Mouse (Mus musculus) urinary bladder, adult 2 months (tissue): ENCODE results near the gene Adcy4. TPM values are rescaled to one million over a fixed set of nuclear protein-coding genes. Genes with fewer than 3 reads are reported as not detected.

Experiments used
- DNase-seq: peaks from one replicate; pipeline ENCODE4 v3.0.0; 2022; ENCODE audit warnings: low spot score
- polyA plus RNA-seq: library from polyadenylated mRNA; depleted of rRNA; stranded (reverse); fragments of >200 nt; gene quantifications from 2 replicates; pipeline ENCODE4 v1.2.3, GENCODE M21; 2012

The Adcy4 gene
- polyA plus RNA-seq, 1 experiment, result 7.2 TPM

DNA sequence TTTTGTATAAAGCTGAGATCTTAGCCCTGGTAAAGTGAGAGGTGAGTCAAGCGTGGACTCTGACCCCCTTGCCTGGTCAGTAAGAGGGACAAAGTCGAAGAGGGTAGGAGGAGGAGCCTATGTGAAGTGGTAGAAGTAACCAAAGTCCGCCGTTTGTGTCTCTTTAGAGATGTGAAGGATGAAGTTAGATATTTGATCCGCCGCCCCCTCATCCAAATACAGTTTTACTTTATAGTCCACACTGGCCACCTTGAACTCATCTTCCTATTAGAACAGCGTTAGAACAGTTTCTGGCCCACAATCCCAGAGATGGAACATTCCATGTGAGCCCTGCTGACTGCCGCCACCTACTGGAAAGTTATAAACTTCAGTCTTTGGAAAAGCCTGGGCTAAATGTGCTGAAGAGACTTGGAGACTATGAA is 25.5 kb downstream of the Adcy4 start, which contains the start of gene Cideb:
Gene Cideb (minus strand): TSS at position 96 of the 422 bp plus-strand sequence.
- no peak for DNase-seq

DNA sequence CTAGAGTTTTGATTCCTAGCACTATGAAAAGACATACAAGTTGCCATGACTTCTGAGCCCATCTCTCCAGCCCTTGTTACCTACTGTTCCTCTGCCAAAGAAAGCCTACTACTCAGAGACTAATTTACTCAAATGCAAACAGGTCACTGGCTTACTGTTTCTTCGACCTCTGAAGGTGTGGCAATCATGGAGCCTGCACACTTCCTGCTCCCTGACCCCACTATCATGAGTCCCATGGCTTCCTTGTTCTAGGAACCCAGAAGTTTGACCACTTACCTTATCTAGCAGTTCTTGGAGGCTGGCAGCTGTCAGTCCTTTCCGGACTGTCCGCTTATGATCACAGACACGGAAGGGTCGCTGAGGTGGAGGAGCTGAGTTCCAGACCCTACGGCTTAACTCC is 26.3 kb downstream of the Adcy4 start:
- no peak for DNase-seq

DNA sequence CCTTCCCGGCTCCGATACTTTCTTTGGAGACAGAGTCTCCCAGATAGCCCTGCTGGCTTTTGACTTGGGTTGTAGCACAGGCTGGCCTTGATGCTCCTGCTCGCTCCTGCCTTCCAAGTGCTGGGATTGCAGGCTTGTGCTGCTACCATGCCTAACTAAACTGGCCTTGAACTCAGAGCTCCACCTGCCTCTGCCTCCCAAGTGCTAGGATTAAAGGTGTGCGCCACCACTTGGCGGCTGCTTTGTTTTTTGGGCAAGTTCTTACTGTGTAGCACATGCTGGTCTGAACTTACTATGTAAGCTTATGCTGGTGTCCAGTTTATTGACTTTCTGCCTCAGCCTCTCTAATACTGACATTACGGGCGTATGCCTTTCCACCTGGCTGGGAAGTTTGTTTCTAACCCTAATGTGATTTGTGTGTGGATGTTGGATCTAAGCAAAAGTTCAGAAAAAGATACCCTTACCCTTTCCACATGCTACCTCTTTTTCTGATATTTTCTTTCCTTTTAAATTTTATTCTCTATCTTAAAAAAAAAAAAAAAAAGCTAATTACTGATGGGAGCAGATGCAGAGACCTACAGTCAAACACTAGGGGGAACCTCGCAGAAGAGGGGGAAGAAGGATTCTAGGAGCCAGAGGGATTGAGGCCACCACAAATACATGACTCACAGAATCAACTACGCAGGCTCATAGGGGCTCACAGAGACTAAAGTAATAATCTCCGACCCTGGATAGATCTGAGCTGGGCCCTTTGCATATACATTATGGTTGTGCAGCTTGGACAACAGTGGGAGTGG is 36.6 kb downstream of the Adcy4 start:
- no peak for DNase-seq

DNA sequence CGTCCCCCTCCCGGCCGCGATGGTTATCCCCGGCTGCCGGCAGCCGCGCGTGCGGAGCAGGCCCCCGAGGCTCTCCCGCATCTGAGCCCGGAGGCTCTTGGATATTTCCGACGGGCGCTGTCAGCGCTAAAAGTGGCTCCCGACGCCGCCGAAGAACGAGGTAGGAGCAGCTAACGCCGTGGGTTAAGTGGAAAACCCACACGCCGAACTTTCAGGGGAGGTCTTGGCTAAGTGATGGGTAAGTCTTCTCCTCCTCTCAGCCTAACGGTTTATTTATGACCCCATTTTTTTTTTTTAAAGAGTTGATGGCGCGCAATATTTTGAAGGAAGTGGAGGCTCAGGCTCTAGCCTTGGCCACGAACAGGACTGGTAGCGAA is 38.0 kb downstream of the Adcy4 start:
- no peak for DNase-seq

DNA sequence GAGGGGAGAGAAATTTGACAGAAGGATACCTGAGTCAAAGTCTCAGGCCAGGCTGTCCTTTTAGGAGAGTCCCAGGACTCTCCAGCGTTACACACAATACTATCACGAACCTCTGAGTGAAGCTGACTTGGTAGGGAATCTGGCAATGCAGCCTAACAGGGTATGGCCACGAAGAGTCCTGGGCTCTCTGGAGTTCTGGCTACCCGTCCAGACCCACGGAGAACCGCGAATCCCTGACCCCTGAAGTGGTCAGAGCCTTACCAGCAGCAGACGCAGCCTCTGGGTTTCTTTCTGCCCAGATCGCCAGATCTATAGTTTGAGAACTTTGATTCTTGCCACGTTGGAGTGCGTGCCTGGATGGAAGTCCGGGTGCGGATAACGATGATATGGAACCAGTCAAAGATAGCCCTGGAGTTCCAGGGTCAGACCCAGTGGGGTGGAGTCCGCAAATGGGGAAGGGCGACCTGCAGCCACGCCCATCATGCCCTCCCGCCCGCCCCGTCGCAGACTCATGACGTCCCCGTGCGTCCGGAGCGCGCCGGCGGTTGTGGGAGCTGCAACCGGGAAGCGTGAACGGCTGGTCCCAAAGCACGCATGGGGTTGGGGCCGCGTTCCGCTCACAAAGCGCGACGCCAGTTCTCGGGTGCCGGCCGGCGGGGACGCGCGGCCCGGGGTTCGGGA is 38.6 kb downstream of the Adcy4 start, which contains the start of the genes Dhrs1 and Nop9:
Gene Dhrs1 (minus strand): TSS at position 511 of the 681 bp plus-strand sequence.
Gene Nop9 (plus strand): TSS at position 514 of the 681 bp plus-strand sequence.
- DNase-seq, result peak; percentile 78

DNA sequence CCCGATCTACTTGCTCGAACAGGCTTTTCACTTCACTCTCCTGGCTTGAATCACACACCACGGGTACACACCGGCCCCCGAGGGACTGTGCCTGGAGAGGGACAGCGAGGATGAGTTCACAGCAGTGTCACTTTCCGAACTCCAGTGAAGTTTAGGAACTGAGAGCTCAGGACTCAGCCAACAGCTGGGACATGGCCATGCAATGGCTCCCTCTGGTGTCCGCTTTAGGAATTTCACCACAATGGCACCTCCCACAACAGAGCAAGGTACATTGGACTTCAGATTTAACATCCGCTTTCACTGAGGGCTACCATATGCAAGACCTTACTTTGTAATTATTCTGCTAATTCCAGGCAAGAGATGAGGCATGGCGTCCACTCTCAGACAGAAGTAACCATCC is 40.2 kb downstream of the Adcy4 start:
- DNase-seq, result peak; percentile 65

DNA sequence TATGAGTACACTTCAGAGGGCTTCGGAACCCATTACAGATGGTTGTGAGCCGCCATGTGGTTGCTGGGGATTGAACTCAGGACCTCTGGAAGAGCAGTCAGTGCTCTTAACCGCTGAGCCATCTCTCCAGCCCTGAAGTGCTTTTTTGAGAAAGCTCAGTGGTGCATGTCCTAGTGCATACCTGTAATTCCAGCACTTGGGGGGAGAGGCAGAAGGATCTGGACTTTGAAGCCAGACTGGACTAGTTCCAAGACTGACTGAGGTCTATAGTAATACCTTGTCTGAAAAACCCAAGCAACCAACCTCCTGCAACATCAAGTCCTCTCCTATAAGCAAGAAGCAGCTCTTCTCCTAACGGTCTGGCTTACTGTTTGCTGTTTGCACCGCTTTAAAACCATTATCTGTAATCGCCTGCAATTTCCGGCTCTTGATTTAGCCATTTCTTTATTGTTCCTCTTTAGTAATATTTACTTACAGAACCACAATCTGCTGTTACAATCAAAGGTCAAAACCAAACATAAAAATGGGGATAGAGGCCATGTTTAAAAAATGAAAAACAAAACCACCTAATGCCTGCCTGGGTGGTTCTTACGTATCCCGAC is 46.7 kb downstream of the Adcy4 start:
- no peak for DNase-seq

DNA sequence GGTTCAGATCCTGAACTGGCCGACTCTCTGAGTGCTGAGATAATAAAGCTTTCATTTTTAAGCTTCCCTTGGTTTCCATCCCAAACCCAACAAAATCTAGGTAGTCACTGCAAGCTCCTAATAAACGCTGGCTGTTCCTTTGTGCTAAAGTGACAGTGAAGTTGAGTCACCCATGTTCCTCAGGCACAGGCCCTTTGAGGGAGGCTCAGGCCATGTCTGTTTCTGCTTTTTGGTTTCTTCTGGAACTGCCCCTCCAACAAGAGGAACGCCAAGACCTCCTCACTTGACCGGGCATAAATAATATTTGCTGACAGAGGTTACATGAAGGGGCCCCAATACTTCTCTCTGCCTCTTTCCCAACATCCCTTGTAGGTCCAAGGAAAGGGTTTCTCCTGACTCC is 48.1 kb downstream of the Adcy4 start:
- no peak for DNase-seq

DNA sequence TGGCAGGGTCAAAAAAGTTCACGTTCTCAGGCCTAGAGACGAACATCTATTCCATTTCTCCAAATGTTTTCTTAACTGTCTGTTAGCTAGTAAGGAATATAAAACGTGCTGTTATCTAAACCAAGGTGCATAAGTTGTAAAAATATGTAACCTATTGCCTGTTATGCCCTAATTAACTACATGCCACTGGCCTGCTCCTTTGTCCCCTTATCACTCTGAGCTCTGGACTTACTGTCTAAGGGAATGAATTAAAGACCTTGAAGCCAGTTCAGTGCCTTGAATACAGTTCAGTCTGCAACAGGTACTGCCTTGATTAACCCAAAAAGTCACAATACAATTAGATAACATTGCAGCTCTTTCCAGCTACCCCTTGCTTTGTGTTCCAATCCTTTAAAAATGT is 48.6 kb downstream of the Adcy4 start:
- no peak for DNase-seq

DNA sequence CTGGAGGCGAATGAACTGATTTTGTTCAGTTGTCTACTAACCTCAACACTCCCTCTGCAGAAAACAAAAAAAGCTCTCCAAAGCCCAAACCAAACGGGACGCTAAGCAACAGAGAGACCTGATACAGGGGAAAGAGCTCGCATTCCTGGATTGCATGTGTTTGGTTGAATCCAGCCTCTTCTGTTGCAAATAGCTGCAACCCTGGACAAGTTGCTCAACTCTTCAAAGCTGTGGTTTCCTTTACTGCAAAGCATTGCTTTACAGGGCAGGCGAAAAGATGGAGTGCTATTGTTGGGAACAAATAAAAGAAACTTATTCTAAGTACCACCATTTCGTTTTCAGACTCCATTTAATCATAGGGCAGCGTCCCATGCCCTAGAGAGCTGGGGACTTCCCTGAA is 49.0 kb downstream of the Adcy4 start:
- DNase-seq, result no peak

DNA sequence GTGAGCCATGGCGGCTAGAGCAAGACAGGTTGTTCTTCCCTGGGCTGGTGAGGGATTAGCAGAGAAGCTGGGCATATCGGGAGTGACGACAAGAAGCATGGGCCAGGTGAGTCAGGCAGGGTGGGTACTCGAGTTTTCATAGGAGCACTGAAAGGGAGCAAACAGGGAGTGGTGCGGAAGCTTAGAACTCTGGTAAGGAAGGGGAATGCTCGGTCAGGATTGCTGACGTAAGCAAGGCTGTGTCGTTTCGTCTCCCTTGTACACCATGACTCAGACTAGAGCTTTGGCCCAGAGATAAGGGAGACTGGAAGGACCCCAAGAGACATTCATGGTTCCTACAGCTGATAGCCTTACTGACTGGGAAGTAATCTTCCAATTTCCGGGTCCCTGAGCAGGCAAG is 50.0 kb downstream of the Adcy4 start:
- DNase-seq, result no peak

DNA sequence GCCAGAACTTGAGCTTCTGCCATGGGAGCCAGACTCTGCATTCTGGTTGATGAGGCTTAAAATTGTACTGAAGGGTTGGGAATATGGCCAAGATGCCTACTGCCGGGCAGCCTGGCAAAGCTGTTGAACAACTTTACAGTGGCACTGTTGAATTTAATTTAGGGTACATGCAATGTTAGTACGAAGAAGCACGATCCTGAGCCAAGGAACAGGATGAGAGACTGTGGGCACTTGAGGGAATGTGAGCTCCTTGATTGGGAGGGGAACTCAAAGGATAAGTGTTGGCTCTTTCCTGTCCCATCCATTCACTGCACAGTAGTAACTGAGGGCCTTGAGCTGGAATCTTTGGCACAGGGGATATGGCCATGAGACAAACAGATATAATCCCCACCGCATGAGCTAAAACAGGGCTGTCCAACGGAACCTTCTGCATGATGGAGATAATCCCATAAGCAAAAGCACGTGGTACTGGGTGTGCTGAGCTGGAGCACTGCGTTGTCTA is 53.3 kb downstream of the Adcy4 start:
- no peak for DNase-seq

DNA sequence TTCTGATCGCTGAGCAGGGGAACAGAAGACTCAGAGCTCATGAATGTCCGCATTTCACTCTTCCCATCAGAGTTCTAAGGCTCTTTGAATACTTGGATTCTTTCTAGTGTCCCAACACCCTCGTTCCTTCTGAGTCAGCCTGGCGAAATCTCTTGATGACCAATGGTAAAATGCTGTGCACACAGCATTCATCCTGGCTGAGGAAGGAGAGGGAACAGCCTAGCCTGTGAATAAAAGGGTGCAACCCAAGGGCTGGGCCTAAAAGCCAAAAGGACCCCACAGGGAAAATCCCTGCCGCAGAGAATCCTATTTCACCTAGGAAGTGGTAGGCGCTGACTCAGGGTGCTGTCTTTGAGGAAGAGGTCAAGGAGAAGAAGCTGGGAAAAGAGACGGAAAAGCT is 53.8 kb downstream of the Adcy4 start:
- no peak for DNase-seq

DNA sequence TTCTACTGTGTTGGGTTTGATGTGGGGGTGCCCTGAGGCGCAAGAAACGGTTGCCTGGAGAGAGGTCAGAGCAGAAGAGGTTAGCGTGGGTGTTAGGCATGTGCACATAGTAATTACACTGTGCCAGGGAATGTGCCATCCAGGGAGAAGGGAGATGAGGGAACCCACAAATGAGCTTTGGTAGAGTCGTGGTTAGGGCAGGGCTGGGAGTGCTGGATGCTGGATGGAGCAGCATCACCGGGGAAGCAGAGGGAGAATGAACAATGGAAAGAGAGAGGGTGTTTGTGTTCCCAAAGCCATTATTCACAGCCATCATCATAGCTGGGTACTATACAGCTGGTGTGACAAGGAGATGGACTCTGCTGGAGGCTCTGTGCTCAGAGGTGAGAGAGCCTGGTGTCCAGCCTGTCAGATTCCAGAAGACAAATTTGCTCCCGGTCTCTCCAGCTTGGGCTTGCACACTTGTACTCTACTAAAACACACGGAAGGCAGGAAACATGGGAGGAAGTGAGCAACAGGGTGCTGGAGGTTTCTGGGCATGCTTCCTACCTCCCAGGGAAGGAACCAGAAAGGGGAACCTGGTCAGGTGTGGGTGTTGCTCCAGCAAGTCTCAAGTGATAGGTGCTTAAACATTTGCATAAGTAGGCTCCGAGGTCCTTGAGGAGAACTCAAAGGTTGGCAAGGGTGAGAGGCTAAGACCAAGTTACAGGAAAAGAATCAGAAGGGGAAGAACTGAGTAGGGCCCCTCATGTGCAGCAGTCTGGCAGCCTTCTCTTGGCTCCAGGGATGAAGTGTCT is 55.8 kb downstream of the Adcy4 start:
- no peak for DNase-seq

DNA sequence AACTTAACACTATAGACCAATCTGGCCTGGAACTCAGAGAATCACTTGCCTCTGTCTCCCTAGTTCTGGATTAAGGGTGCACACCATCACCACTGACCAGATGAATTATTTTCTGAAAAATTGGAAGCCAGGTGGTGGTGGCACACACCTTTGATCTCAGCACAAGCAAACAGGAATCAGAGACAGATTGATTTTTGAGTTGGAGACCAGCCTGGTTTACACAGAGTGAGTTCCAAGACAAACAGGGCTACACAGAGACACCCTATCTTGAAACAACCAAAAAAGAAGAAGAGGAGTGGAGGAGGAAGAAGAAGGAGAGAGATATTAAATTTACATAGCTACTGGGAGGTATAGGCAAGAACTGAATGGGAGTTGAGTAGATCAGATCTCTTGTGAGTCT is 57.6 kb downstream of the Adcy4 start:
- no peak for DNase-seq

DNA sequence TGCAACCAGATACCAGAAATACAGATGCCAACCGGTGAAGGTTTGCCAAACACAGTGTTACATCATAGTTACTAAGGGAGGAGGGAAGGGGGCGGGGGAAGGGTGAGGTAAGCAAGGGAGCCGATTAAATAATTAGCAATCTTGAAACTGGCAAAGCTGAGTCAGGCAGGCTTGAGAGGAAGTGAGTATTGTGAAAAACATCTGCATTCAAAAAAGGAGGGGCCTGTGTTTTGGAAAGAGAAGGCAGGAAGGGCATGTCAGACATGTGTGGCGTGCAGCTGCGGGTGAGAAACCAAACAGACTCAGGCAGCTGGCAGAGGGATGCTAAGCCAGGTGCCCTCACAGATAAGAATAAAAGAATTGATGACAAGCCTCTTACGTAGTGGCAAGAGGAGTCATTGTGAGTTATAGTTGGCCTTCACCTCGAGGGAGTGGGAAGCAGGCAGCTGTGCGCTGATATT is 59.5 kb downstream of the Adcy4 start:
- no peak for DNase-seq

DNA sequence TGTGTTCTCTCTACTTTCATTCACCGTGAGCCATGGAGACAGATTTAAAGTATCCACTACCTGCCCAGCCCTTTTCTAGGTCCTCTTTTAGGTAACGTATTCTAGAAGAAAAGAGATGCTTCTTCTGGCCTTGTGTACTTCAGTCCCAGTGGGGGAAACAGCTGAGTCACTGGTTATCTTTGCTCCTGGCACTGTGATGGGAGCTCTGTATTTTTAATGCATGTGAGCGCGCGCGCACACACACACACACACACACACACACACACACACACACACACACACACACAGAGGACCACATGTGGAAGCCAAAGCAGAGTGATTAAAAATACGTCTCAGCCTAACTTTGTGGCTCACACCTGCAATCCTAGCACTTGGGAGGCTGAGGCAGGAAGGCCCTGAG is 60.5 kb downstream of the Adcy4 start:
- no peak for DNase-seq

DNA sequence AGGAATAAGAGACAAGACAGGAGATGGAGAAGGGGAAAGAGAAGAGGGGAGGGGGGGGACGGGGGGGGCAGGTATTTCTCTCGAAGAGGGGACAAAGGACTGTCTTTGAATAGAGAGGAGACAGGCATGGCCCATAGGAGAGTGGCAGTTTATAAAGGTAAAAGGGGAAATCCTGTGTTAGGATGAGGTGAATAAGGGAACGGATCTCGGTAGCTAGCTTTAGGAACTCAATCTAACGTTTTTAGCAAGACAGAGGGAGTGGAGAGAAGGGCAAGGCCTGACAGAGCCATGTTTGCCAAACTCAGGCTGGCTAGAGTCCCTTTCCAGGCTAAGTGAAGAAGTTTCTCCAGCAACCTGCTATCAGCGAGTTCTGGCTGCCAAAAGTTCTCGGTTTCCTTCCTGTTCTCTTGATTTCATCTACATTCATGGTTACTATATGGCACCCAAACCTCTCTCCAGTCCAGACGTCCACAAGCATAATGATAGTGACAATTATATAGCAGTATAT is 61.4 kb downstream of the Adcy4 start:
- DNase-seq, result no peak

DNA sequence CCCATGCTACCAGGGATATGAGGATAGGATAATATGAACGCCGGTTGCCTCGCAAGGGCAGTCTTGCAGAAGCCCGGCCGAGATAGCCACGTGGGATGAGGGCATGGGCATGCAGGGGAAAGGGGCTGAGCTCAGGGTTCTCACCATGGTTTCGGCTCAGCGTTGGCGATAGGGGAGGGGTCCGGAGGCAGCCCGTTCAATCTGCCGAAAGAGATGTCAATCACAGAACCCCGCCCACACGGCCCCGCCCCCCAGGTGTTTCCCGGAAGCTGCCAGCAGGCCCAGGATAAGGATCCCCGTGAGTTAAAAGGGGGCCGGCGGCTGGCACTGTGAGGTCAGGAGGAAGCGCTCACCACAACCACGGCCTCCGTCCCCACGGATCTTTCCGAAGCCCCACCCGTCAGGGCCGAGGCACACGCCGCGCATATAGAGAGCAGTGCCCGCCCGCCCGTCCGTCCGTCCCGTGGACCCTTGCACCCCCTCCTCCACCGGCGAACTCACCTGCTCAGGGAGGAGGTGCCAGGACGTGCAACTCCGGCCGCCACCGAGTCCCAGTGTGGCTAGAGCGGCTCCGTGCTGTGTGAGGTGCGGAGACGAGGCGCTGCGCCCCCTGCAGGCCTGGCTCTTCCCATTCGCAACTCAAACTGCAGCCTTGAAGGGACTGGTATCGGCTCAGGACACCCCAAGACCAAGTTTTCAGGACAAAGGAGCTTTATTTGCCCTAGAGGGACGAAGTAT is 62.0 kb downstream of the Adcy4 start, which contains the start of gene Rabggta:
Gene Rabggta (minus strand): TSS at position 564 of the 738 bp plus-strand sequence.
- peak; percentile 82 for DNase-seq

DNA sequence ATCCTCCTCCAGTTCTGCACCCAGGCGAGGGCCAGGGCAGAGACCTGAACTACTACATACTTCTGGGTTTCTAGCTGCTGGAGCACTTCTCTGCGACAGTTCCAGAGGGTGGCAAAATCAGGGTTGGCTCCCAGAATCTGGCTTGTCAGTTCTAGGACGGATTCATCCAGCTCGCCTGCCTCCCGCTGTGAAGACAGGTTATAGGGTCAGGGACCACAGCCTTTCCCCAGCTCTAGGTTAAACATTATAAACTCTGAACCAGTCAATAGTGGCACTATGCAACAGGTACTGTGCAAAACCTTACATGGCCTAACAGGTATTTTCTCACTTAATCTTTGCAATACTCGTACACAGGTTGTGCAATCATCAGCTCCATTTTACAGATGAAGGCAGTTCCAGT is 62.8 kb downstream of the Adcy4 start:
- no peak for DNase-seq

DNA sequence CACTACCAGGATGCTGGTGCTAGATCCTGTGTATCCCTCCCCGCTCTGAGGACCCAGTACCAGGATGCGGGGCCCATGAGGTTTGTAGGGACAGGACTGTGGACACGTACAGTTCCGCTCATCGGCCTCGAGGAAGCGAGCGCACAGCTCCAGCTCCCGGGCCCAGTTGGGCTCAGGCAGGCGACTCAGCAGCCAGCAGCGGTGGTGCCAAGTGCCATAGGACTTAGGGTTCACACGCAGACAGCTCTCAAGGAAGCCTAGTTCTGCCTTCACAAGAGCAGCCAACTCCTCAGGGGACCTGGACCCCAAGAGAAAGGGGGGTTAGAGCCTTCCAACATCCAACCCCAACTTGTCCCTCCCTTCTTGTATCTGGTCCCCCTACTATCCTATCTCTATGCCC is 63.2 kb downstream of the Adcy4 start:
- DNase-seq, result no peak
